Mouse (Mus musculus) kidney, postnatal 25 days (tissue): ENCODE results near the gene Bcl9l.

Source experiments
- DNase-seq, 2 experiments: peaks; one replicate each; pipeline ENCODE4 v3.0.0; 2021; ENCODE audit warnings: mixed read lengths in 2 of 2

The Bcl9l gene

GRCm38 (mm10) chr9:44548412-44549152 lies 66.0 kb downstream of the Bcl9l start:
- no peak for DNase-seq

DNA sequence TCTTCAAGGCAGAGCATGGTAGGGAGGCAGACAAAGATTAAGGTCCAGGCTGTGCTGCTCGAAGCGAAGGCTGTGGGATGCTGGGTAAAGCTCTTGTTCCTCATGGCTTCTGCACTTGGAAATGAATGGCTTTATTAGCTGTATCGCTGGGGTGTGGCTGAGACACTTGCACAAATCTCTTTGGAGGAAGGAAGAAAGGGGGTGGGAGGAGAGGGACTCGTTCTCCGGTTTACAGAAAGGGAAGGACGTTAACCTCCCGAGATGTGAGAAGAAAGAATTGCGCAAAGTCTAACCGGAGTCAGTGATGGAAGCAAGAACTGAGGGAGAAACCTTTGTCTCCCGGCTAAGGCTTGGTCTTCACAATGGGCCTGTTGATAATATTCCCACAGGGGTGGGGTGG lies 68.5 kb downstream of the Bcl9l start:
- no peak for DNase-seq

DNA sequence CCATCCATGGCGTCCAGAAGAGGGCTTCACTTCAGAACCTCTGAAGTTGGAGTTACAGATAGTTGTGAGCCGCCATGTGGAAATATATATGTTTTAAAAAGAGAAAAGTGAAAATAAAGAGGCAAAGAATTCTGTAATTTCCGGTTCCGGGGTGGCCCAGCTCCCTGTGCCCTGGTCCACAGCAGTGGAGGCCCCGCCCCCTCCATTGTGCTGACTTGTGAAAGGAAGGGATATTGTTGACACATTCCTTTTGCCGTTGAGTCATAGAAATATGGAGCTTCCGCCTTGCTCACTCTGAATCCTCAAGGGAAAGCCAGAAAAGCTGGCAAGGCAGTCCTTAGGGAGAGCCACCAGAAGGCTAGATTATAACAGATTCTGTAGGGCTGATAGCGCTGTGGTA lies 69.5 kb downstream of the Bcl9l start:
- DNase-seq, result peak; percentile 39 to 53
